Mouse (Mus musculus) limb, embryonic 12.5 days (tissue): Measurements from ENCODE around the gene Rps17. TPM values are rescaled to one million over a fixed set of nuclear protein-coding genes. Genes with fewer than 3 reads are reported as not detected.
A peak's percentile ranks its signal among the peaks of the same experiment; 100 is the strongest.

Experiments
- ATAC-seq: fragments of 200-750 bp; cut with Nextera tagmentation; 2 replicates; pipeline ENCODE4 v1.8.0; 2017; ENCODE audit warnings: low read depth, moderate TSS enrichment; ENCODE audit not compliant: insufficient number of reproducible peaks, insufficient read depth, low FRiP score, low TSS enrichment
- H3K27ac ChIP-seq: fragments of 300-500 bp; sonication (generic); 2 replicates; pipeline ENCODE4 v1.5.1; 2016; ENCODE audit warnings: mild to moderate bottlenecking, moderate library complexity
- H3K27me3 ChIP-seq: fragments of 300-500 bp; sonication (generic); 2 replicates; pipeline ENCODE4 v1.6.1; 2016; ENCODE audit warnings: mild to moderate bottlenecking, moderate library complexity
- H3K36me3 ChIP-seq: fragments of 300-500 bp; sonication (generic); 2 replicates; pipeline ENCODE4 v1.6.1; 2016; ENCODE audit warnings: mild to moderate bottlenecking, moderate library complexity
- H3K4me1 ChIP-seq: fragments of 300-500 bp; sonication (generic); replicated peaks from 2 replicates; pipeline ENCODE4 v1.6.1; 2016
- H3K4me2 ChIP-seq: fragments of 300-500 bp; sonication (generic); 2 replicates; pipeline ENCODE4 v1.6.1; 2016; ENCODE audit warnings: mild to moderate bottlenecking, moderate library complexity
- H3K4me3 ChIP-seq: fragments of 300-500 bp; sonication (generic); replicated peaks from 2 replicates; pipeline ENCODE4 v1.5.1; 2016; ENCODE audit warnings: mild to moderate bottlenecking
- H3K9ac ChIP-seq: fragments of 300-500 bp; sonication (generic); replicated peaks from 2 replicates; pipeline ENCODE4 v1.6.1; 2016; ENCODE audit warnings: mild to moderate bottlenecking, moderate library complexity
- H3K9me3 ChIP-seq: fragments of 300-500 bp; sonication (generic); 2 replicates; pipeline ENCODE4 v1.6.1; 2016; ENCODE audit warnings: mild to moderate bottlenecking, moderate library complexity
- WGBS: fragments of 180-500 bp; shearing (Covaris S2); methylation state at CpG from one replicate; pipeline ENCODE4 v1.1.7; 2016; 5-methylcytosine and 5-hydroxymethylcytosine counted together
- polyA plus RNA-seq: library from polyadenylated mRNA; unstranded; fragments of >200 nt; fragmentation: Nextera tagmentation; extraction: Ambion mirVana; gene quantifications from 2 replicates; pipeline ENCODE4 v1.2.1, GENCODE M21; 2016

Gene Rps17
- polyA plus RNA-seq, 1 experiment from 2014 or later = 1,248 TPM

DNA sequence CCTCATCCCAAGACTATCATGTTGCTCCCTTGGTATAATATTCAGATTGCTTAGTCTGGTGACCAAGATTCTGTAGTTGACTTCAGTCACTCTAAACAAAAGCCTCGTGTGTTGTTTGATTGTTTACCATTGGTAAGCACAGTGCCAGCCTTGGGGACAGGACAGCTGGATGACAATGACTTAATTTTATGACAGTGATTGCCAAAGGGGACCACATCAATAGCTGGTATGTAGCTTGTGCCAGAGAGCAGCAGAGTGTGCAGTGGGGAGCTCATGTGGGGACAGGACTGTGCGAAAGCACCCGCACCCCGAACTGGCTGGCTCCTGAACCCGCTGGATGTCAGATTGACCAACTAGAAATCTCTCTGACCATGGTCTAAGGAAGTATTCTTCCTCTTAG is 40.4 kb downstream of the Rps17 start:
- no peaks in the 10 kb centered on the region for H3K27me3 ChIP-seq
- H3K9ac ChIP-seq = no peak overlapping the region
- ATAC-seq = no peak
- H3K27ac ChIP-seq = no peak overlapping the region
- H3K4me2 ChIP-seq = no peak overlapping the region
- H3K4me1 ChIP-seq = peaks cover 7% of the 10 kb centered on the region; the same call in 1 of the 2 replicates
- no peaks in the 10 kb centered on the region for H3K9me3 ChIP-seq
- WGBS = 90% methylated on average over 5 of the region's 5 CpGs
- H3K4me3 ChIP-seq = no peak overlapping the region
- no peaks in the 10 kb centered on the region for H3K36me3 ChIP-seq

DNA sequence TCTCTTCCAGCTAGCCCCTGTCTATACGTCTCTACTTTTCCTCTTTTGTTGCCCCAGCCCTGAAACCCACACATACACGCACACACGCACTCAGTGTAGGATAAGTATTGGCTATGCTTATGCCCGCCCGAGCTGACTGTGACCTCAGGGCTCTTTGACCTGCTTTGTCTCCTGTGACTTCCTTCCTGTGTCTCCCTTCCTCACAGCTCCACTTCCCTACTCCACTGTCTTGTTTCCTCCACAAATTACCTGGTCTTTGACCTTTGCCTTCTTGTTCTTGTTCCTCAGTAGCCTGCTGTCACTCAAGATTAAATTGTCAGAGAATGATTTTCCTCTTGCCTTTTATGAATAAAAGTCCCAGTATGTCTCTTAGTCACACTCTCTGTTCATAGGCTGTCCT is 41.0 kb downstream of the Rps17 start:
- H3K9ac ChIP-seq = no peak overlapping the region
- WGBS = 84% methylated on average over 5 of the region's 5 CpGs
- H3K4me2 ChIP-seq = no peak overlapping the region
- H3K36me3 ChIP-seq = no peaks in the 10 kb centered on the region
- no peak overlapping the region for H3K4me3 ChIP-seq
- H3K27ac ChIP-seq = no peak overlapping the region
- no peaks in the 10 kb centered on the region for H3K27me3 ChIP-seq
- no peaks in the 10 kb centered on the region for H3K9me3 ChIP-seq
- peaks cover 7% of the 10 kb centered on the region; the same call in 1 of the 2 replicates for H3K4me1 ChIP-seq
- ATAC-seq = no peak

DNA sequence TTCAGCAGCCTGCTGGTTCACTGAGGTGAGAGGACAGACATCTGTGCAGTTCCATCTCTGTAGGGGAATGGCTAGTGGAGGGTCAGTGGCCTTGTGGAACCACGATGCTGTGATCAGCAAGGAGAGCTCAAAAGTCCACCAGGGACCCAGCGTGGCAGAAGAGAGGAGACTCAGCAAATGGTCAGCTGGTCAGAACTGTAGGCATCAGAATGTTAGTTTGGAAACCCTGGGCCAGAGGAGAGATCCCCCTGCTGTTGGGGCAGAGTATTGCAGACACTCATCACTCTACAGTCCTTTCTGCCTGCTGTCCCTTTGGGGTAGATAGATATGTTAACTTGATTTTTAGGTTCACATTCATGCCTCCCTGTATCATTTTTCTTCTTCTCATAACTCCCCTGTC is 41.4 kb downstream of the Rps17 start:
- no peak overlapping the region for H3K27ac ChIP-seq

DNA sequence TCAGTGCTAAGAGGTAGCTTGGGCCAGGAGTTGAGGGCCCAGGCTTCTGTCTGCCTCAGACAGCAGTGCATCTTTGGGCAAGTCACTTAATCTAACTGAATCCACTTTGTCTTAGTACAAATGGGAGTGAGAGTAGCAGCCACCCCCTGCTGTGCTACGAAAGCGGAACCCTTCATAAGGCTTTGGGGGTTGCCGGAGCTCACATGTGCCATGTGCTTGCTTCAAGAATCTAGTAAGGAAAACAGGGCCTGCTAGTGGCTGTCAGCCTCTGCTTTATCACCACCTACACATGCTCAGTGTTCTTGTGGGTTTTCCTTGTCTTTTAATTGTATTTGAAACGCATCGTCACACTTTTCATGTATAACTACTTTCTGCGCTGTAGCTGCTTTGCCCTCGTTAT is 43.7 kb downstream of the Rps17 start:
- Histone ChIP-seq H3K36me3 (no peaks in the 10 kb centered on the region), H3K27me3 (no peaks in the 10 kb centered on the region), H3K4me1 (peaks cover 17% of the 10 kb centered on the region; the same call in 1 of the 2 replicates), H3K4me3 (no peak overlapping the region), H3K27ac (0 out of 2 replicates have a peak overlapping the region, but pooled peaks have one; percentile 0), H3K9ac (no peak overlapping the region), H3K4me2 (no peak overlapping the region), H3K9me3 (no peaks in the 10 kb centered on the region)
- ATAC-seq = no peak
- WGBS = 41% methylated on average over 7 of the region's 7 CpGs

More for the DNA sequence above, 41.4 kb downstream of the Rps17 start:
- Histone ChIP-seq H3K4me3 (no peak overlapping the region), H3K9ac (no peak overlapping the region), H3K4me1 (peaks cover 8% of the 10 kb centered on the region; the same call in 1 of the 2 replicates), H3K27me3 (no peaks in the 10 kb centered on the region), H3K4me2 (no peak overlapping the region), H3K9me3 (no peaks in the 10 kb centered on the region), H3K36me3 (no peaks in the 10 kb centered on the region)
- ATAC-seq = no peak
- WGBS = 90% methylated on average over 2 of the region's 2 CpGs

DNA sequence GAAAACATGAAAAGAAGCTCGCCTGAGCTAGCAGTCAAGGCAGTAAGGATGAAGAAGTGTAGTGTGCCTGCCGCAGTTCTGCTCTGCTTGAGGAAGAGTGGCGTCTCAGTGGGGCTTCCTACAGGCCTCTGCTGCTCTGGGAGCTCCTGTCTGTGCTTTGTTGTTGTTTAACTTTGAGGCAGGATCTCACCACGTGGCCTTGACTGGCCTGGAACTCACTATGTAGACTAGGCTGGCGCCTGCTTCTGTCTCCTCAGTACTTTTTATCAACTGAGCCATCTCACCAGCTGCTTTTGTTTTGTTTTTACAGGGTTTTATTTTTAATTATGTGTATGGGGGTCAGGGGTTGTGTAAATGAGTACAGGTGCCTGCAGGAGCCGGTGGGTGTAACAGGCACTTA is 46.8 kb downstream of the Rps17 start:
- H3K27me3 ChIP-seq = no peaks in the 10 kb centered on the region
- H3K4me1 ChIP-seq = peaks cover 30% of the 10 kb centered on the region
- H3K9ac ChIP-seq = no peak overlapping the region
- no peak overlapping the region for H3K4me3 ChIP-seq
- no peaks in the 10 kb centered on the region for H3K9me3 ChIP-seq
- WGBS = 24% methylated on average over 6 of the region's 6 CpGs
- H3K36me3 ChIP-seq = no peaks in the 10 kb centered on the region
- no peak overlapping the region for H3K27ac ChIP-seq
- no peak for ATAC-seq
- H3K4me2 ChIP-seq = no peak overlapping the region

DNA sequence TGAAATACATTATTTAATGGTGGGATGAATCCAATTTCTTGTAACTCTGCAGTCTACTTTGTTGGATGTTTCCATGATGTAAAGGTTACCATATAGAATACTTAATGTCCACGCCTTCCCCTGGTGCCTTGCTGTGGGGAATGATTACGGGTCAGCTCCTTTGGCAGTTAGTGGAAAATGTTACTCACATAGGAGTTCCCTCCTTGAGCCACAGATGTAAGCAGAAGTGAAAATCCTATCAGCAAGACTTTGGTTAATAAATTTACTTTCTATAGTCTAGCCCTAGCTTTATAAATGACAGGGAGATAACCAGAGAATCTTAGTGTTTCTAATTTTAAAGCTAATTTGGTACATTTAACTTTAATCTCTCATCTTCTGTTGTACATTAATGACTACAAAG is 49.9 kb downstream of the Rps17 start:
- H3K27me3 ChIP-seq = no peaks in the 10 kb centered on the region
- no peak overlapping the region for H3K27ac ChIP-seq
- H3K4me1 ChIP-seq = peaks cover 22% of the 10 kb centered on the region
- no peaks in the 10 kb centered on the region for H3K9me3 ChIP-seq
- ATAC-seq = no peak
- H3K36me3 ChIP-seq = no peaks in the 10 kb centered on the region
- H3K4me3 ChIP-seq = no peak overlapping the region
- WGBS = 85% methylated on average over 2 of the region's 2 CpGs
- H3K4me2 ChIP-seq = no peak overlapping the region
- H3K9ac ChIP-seq = no peak overlapping the region

Other genes with a start within 250 kb of the Rps17 start
- not detected in 2 replicates for gene Slc28a1, start 230.5 kb downstream of the Rps17 start, polyA plus RNA-seq
- gene Pde8a, start 131.7 kb downstream of the Rps17 start, polyA plus RNA-seq = 3.6 and 4.3 TPM in 2 replicates
- gene Cpeb1, start 110.2 kb upstream of the Rps17 start, polyA plus RNA-seq = 0.44 TPM in 1 of 2 replicates, not detected in the other
- gene Ap3b2, start 148.7 kb upstream of the Rps17 start, polyA plus RNA-seq = 0.09 and 0.44 TPM in 2 replicates
- not detected in 2 replicates for gene BC048679, start 153.0 kb upstream of the Rps17 start, polyA plus RNA-seq
- gene Fsd2, start 221.7 kb upstream of the Rps17 start, polyA plus RNA-seq = 0.08 TPM in 1 of 2 replicates, not detected in the other
- gene Whamm, start 226.0 kb upstream of the Rps17 start, polyA plus RNA-seq = 4.0 and 4.5 TPM in 2 replicates